Mouse (Mus musculus): ENCODE measurements around the gene Ocln.
"Not testable (repeated sequence)": the region's sequence is repeated elsewhere in the genome, so short reads cannot be mapped to it uniquely, and the experiment has no call there.

The Ocln gene

GRCm38 (mm10) chr13:100492061-100492787, 60.3 kb downstream of the Ocln start, which contains the start of gene Gtf2h2:
Gtf2h2 (minus strand) TSS chr13:100492579.
- peak; percentile 92 for DNase-seq (ENCODE audit: low spot score)

GRCm38 (mm10) chr13:100491623-100492022, 60.9 kb downstream of the Ocln start:
- DNase-seq (ENCODE audit: low spot score), result no peak

DNA sequence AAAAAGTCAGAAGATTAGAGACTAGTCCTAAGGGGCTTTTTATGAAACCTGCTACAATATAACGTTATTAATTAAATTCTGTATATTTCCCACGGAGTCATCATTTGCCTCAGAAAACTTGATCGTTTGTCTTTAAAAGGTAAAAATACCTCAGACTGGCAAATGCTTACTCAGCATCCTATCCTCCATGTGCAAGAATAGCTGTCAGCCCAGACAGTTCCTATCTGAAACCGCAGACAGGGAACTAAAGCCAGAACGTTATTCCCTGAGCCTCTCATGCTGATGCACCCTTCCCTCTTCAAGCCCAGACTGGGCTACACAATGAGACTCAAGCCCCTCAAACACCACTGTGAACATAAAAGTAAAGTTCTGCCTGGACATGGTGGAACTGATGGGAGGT, 62.1 kb downstream of the Ocln start:
- DNase-seq (ENCODE audit: low spot score), result no peak

DNA sequence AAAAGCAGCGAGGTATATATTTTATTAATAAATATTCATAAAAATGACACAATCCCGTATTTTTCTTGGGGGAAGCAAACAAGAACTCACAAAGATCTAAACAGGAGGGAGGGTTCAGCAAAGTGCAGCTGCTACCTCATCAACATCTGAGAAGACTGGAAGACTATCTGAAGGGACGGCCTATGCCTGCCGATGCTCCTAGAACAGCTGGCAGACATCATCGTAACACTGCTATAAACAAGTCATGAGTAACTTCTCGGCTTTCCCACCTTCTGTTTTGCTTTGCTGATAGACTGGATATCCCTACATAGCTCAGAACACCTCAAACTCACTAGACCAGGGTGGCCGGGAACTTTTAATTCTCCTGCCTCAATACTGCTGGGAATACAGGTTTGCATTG, 68.9 kb downstream of the Ocln start:
- DNase-seq (ENCODE audit: low spot score), result no peak

DNA sequence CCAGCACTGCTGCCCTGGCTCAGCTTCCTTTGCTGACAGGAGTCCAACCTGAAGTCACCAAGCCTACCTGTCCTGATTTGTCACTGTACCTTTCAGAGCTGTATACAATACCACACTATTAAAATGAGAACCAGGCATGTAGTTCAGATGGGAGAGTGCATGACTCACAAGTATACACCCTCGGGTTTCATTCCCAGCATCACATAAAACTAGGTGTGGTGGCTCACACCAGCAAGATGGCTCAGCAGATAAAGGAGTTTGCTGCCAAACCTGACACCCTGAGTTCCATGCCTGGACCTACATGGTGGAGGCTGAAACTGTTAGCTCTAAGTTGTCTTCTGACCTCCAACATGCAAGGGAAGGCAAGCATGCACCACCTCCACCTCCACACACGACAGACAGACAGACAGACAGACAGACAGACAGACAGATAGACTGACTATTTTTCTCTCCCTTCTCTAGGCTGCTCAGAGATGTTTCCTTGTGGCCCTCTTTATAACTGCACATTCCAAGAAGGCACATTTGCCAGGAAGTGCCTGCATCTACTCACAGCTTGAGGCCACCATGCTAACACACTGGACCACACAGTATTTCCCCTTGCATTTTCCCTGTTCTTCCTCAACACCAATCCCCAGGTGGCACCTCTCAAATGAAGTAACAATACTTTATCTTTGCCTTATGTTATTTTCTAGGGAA, 88.8 kb downstream of the Ocln start:
- no peak for DNase-seq (ENCODE audit: low spot score)

- no peak for DNase-seq (ENCODE audit: low spot score)
Observed at GRCm38 (mm10) chr13:100461336-100461735, 91.2 kb downstream of the Ocln start.

GRCm38 (mm10) chr13:100452415-100453127, 99.9 kb downstream of the Ocln start, which contains the start of gene Naip1:
Naip1 (minus strand) TSS chr13:100452869.
- DNase-seq (ENCODE audit: low spot score), result not testable (repeated sequence)

DNA sequence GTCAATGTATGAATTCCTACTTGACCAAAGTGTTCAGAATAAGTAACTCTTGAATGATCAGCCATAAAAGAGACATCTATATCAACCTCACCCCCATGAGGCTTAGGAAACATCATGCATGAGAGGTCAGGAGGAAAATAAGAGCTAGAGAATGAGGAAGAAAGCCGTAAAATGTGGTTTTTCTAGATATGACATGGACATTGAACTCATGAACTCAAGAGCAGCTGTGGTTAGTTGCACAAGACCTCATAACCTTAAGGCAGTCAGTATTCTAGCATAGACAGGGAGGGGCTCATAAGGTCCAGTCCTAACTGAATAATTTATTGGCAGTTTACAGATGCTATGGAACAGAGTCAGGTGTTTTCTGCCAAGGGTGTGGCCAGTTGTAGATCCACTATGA, 103.0 kb downstream of the Ocln start:
- DNase-seq (ENCODE audit: low spot score), result no peak
